Mouse (Mus musculus) layer of hippocampus, postnatal 36 days (tissue): Measurements from ENCODE around the gene Slc22a23. TPM values are rescaled to one million over a fixed set of nuclear protein-coding genes. Genes with fewer than 3 reads are reported as not detected.

Experiments used
- DNase-seq, 2 experiments: peaks; one replicate each; pipeline ENCODE4 v3.0.0; 2022
- total RNA-seq, 2 experiments: library from RNA; stranded (reverse); gene quantifications; 2 replicates each; pipeline ENCODE4 v1.2.3; 2021

The Slc22a23 gene
- total RNA-seq, 2 experiments from 2014 or later: 36.0 to 36.5 TPM

GRCm38 (mm10) chr13:34159926-34160325, 185.1 kb downstream of the Slc22a23 start:
- no peak for DNase-seq

GRCm38 (mm10) chr13:34157596-34158157, 187.3 kb downstream of the Slc22a23 start:
- DNase-seq: no peak

GRCm38 (mm10) chr13:34156840-34157185, 188.2 kb downstream of the Slc22a23 start:
- no peak for DNase-seq

- DNase-seq: no peak
These were observed 188.7 kb downstream of the Slc22a23 start for GRCm38 (mm10) chr13:34156133-34156839.

GRCm38 (mm10) chr13:34154931-34155272, 190.1 kb downstream of the Slc22a23 start:
- peak; percentile 42 to 66 for DNase-seq

GRCm38 (mm10) chr13:34154217-34154930, 190.6 kb downstream of the Slc22a23 start:
- peak; percentile 66 to 74 for DNase-seq

- peak in 1 of 2 experiments; percentile 60 for DNase-seq
These were observed 191.5 kb downstream of the Slc22a23 start for GRCm38 (mm10) chr13:34153254-34154011.

- DNase-seq: no peak
These were observed 192.3 kb downstream of the Slc22a23 start for GRCm38 (mm10) chr13:34152695-34153094.

- DNase-seq: no peak
These were observed 193.6 kb downstream of the Slc22a23 start for GRCm38 (mm10) chr13:34151425-34151824.

- DNase-seq: peak; percentile 72 to 76
These were observed 194.5 kb downstream of the Slc22a23 start for GRCm38 (mm10) chr13:34150271-34151027.

- DNase-seq: no peak
These were observed 195.4 kb downstream of the Slc22a23 start for GRCm38 (mm10) chr13:34149463-34150176.

GRCm38 (mm10) chr13:34148767-34149392, 196.1 kb downstream of the Slc22a23 start:
- peak; percentile 77 to 79 for DNase-seq

GRCm38 (mm10) chr13:34148181-34148580, 196.8 kb downstream of the Slc22a23 start:
- no peak for DNase-seq

GRCm38 (mm10) chr13:34146916-34147315, 198.1 kb downstream of the Slc22a23 start:
- no peak for DNase-seq

GRCm38 (mm10) chr13:34143389-34143788, 201.6 kb downstream of the Slc22a23 start:
- no peak for DNase-seq

- peak; percentile 75 to 80 for DNase-seq
These were observed 208.4 kb downstream of the Slc22a23 start for GRCm38 (mm10) chr13:34136605-34137004.

- DNase-seq: peak; percentile 66 to 75
These were observed 210.7 kb downstream of the Slc22a23 start for GRCm38 (mm10) chr13:34134276-34134675.

- DNase-seq: no peak
These were observed 211.5 kb downstream of the Slc22a23 start for GRCm38 (mm10) chr13:34133326-34134071.

- DNase-seq: no peak
These were observed 212.1 kb downstream of the Slc22a23 start for GRCm38 (mm10) chr13:34132875-34133274.

GRCm38 (mm10) chr13:34132299-34132698, 212.7 kb downstream of the Slc22a23 start:
- DNase-seq: no peak
